Mouse (Mus musculus) olfactory bulb, adult 2 months (tissue): ENCODE data around the gene Iqgap1. TPM values are rescaled to one million over a fixed set of nuclear protein-coding genes. Genes with fewer than 3 reads are reported as not detected.

Experiments
- H3K27ac ChIP-seq: fragments of 200-500 bp; 2 replicates; pipeline ENCODE4 v1.5.1; 2012; ENCODE audit warnings: low read depth, low read length; ENCODE audit not compliant: insufficient read depth
- H3K4me1 ChIP-seq: fragments of 200-500 bp; 2 replicates; pipeline ENCODE4 v1.6.1; 2012; ENCODE audit warnings: low read length; ENCODE audit not compliant: control insufficient read depth, insufficient read depth
- H3K4me3 ChIP-seq: fragments of 200-500 bp; 2 replicates; pipeline ENCODE4 v1.5.1; 2012; ENCODE audit warnings: mild to moderate bottlenecking, low read depth, low read length, moderate library complexity; ENCODE audit not compliant: insufficient read depth
- CTCF ChIP-seq: fragments of 200-500 bp; IDR thresholded peaks from 2 replicates; pipeline ENCODE4 v1.5.1; 2012; ENCODE audit warnings: low read depth, mild to moderate bottlenecking, low read length, moderate library complexity; ENCODE audit not compliant: insufficient read depth
- POLR2A ChIP-seq: fragments of 200-500 bp; IDR thresholded peaks from 2 replicates; pipeline ENCODE4 v1.6.1; 2012; ENCODE audit warnings: mild to moderate bottlenecking, low read depth, low read length, moderate library complexity; ENCODE audit not compliant: insufficient read depth
- WGBS: fragments of 180-500 bp; shearing (Covaris S2); methylation state at CpG from one replicate; pipeline ENCODE4 v1.1.7; 2018; 5-methylcytosine and 5-hydroxymethylcytosine counted together
- polyA plus RNA-seq: library from polyadenylated mRNA; stranded (reverse); fragments of >200 nt; gene quantifications from 2 replicates; pipeline ENCODE4 v1.2.4, GENCODE M21; 2012; ENCODE audit warnings: low replicate concordance; ENCODE audit not compliant: missing spikeins, insufficient read depth, insufficient read length

The Iqgap1 gene
- polyA plus RNA-seq, 1 experiment = not detected

GRCm38 (mm10) chr7:80696903-80697302, 128.9 kb downstream of the Iqgap1 start:
- Histone ChIP-seq H3K27ac (no peak overlapping the region), H3K4me3 (no peak overlapping the region), H3K4me1 (no peaks in the 10 kb centered on the region)
- WGBS = 72% methylated on average over 4 of the region's 4 CpGs
- no peak for TF ChIP-seq POLR2A

GRCm38 (mm10) chr7:80696334-80696733, 129.4 kb downstream of the Iqgap1 start:
- peaks cover 3% of the 10 kb centered on the region; the same call in 1 of the 2 replicates for H3K4me1 ChIP-seq
- no peak overlapping the region for H3K27ac ChIP-seq
- no peak overlapping the region for H3K4me3 ChIP-seq
- no peak for TF ChIP-seq CTCF
- TF ChIP-seq POLR2A = no peak
- 58% methylated on average over 1 of the region's 1 CpGs for WGBS

GRCm38 (mm10) chr7:80692472-80692871, 133.3 kb downstream of the Iqgap1 start:
- H3K27ac ChIP-seq = no peak overlapping the region
- H3K4me1 ChIP-seq = peaks cover 8% of the 10 kb centered on the region
- H3K4me3 ChIP-seq = no peak overlapping the region
- 96% methylated on average over 9 of the region's 9 CpGs for WGBS
- TF ChIP-seq POLR2A = no peak
- no peak for TF ChIP-seq CTCF

- H3K4me1 ChIP-seq = peaks cover 8% of the 10 kb centered on the region
- no peak overlapping the region for H3K4me3 ChIP-seq
- H3K27ac ChIP-seq = no peak overlapping the region
- 23% methylated on average over 6 of the region's 6 CpGs for WGBS
- no peak for TF ChIP-seq CTCF
- no peak for TF ChIP-seq POLR2A
Measured at GRCm38 (mm10) chr7:80691131-80691530, 134.6 kb downstream of the Iqgap1 start.

- 8% methylated on average over 10 of the region's 10 CpGs for WGBS
- peaks cover 20% of the 10 kb centered on the region for H3K4me1 ChIP-seq
- peak overlapping the region; percentile 98 for H3K27ac ChIP-seq
- TF ChIP-seq POLR2A (no peak), CTCF (no peak)
- peak overlapping the region; percentile 71 for H3K4me3 ChIP-seq
Measured at GRCm38 (mm10) chr7:80689221-80689591, 136.6 kb downstream of the Iqgap1 start.

- Histone ChIP-seq H3K4me3 (peak within 1 kb of the TSS; percentile 71), H3K27ac (peak within 1 kb of the TSS; percentile 98), H3K4me1 (peaks cover 22% of the 10 kb centered on the region)
- TF ChIP-seq POLR2A (peak; percentile 59), CTCF (no peak)
- under 1% methylated on average over 83 of the region's 83 CpGs for WGBS
Measured at GRCm38 (mm10) chr7:80688556-80689220, 137.1 kb downstream of the Iqgap1 start, which contains the start of gene Crtc3. Gene Crtc3, minus strand, starts transcription at chr7:80688877.

GRCm38 (mm10) chr7:80687721-80688555, 137.8 kb downstream of the Iqgap1 start:
- 1% methylated on average over 65 of the region's 69 CpGs for WGBS
- Histone ChIP-seq H3K27ac (peak overlapping the region; percentile 98), H3K4me1 (peaks cover 25% of the 10 kb centered on the region), H3K4me3 (peak overlapping the region; percentile 71)
- TF ChIP-seq POLR2A (no peak), CTCF (no peak)

GRCm38 (mm10) chr7:80685639-80686038, 140.1 kb downstream of the Iqgap1 start:
- Histone ChIP-seq H3K4me3 (no peak overlapping the region), H3K4me1 (peaks cover 24% of the 10 kb centered on the region)
- 56% methylated on average over 5 of the region's 5 CpGs for WGBS

GRCm38 (mm10) chr7:80682630-80683029, 143.1 kb downstream of the Iqgap1 start:
- 57% methylated on average over 1 of the region's 1 CpGs for WGBS
- H3K27ac ChIP-seq = no peak overlapping the region
- peaks cover 29% of the 10 kb centered on the region for H3K4me1 ChIP-seq
- TF ChIP-seq POLR2A (no peak), CTCF (no peak)
- H3K4me3 ChIP-seq = no peak overlapping the region

More at GRCm38 (mm10) chr7:80685639-80686038, 140.1 kb downstream of the Iqgap1 start:
- TF ChIP-seq POLR2A (no peak), CTCF (no peak)
- no peak overlapping the region for H3K27ac ChIP-seq
